Mouse (Mus musculus): ENCODE results near the gene Gm13723.

Gene Gm13723

GRCm38 (mm10) chr2:86874702-86875101 lies at the start of gene Gm13723:
Gene Gm13723 (minus strand): TSS chr2:86874802.
- peak; percentile 7 for DNase-seq (ENCODE audit: low read depth, low spot score)

GRCm38 (mm10) chr2:86905647-86906046 lies 31.0 kb upstream of the Gm13723 start:
- DNase-seq (ENCODE audit: low read depth, low spot score), result no peak

GRCm38 (mm10) chr2:86892116-86892515 lies 17.5 kb upstream of the Gm13723 start, which contains the start of gene Olfr1097:
Gene Olfr1097 (minus strand): TSS chr2:86892216.
- no peak for DNase-seq (ENCODE audit: low read depth, low spot score)

- no peak for DNase-seq (ENCODE audit: low read depth, low spot score)
These were observed 23.0 kb downstream of the Gm13723 start, which contains the start of gene Olfr1095 for GRCm38 (mm10) chr2:86851596-86851995. Gene Olfr1095 (minus strand): TSS chr2:86851696.

GRCm38 (mm10) chr2:86824363-86824762 lies 50.2 kb downstream of the Gm13723 start, which contains the start of gene Olfr1094:
Gene Olfr1094 (plus strand): TSS chr2:86824663.
- DNase-seq (ENCODE audit: low read depth, low spot score), result no peak

Measured in mesoderm, embryonic 11.5 days (tissue).